Mouse (Mus musculus) brown adipose tissue, adult 24 weeks (tissue): ENCODE results near the gene Pcca. TPM values are rescaled to one million over a fixed set of nuclear protein-coding genes. Genes with fewer than 3 reads are reported as not detected.

Experiments used
- H3K27ac ChIP-seq: fragments of 200-500 bp; replicated peaks from 2 replicates; pipeline ENCODE4 v1.5.1; 2012; ENCODE audit warnings: low read depth, mild to moderate bottlenecking, low read length
- H3K4me1 ChIP-seq: fragments of 200-500 bp; 2 replicates; pipeline ENCODE4 v1.6.1; 2012; ENCODE audit warnings: low read length, mixed read lengths; ENCODE audit not compliant: control insufficient read depth, insufficient read depth, insufficient read length
- H3K4me3 ChIP-seq: fragments of 200-500 bp; 2 replicates; pipeline ENCODE4 v1.5.1; 2012; ENCODE audit warnings: low read depth, mild to moderate bottlenecking, low read length, moderate library complexity; ENCODE audit not compliant: insufficient read depth
- polyA plus RNA-seq: library from polyadenylated mRNA; stranded (reverse); fragments of >200 nt; gene quantifications from 2 replicates; pipeline ENCODE4 v1.2.4, GENCODE M21; 2012; ENCODE audit not compliant: missing spikeins, insufficient read depth, insufficient read length

Pcca gene
- polyA plus RNA-seq, 1 experiment = 349 TPM

DNA sequence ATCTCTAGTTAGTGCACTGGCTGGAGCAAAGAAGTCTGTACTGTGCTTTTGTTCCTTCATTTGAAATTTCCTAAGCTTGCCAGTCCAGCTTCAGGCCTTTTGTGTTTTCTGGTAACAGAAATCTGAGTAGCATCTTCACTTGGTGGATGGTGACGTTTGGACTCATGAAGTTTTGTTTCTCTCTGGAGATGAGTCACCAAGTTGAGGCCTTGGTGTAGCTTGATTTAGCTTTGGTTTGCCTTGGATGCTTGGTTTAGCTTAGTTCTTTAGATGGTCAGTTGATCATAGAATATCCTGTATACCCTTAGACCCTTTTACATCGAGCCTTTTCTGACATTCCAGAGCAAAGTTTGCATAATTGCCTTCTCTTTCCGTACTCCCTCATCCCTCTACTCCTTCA, 141.5 kb downstream of the Pcca start:
- H3K4me3 ChIP-seq = no peak overlapping the region
- H3K4me1 ChIP-seq = no peaks in the 10 kb centered on the region
- no peak overlapping the region for H3K27ac ChIP-seq

DNA sequence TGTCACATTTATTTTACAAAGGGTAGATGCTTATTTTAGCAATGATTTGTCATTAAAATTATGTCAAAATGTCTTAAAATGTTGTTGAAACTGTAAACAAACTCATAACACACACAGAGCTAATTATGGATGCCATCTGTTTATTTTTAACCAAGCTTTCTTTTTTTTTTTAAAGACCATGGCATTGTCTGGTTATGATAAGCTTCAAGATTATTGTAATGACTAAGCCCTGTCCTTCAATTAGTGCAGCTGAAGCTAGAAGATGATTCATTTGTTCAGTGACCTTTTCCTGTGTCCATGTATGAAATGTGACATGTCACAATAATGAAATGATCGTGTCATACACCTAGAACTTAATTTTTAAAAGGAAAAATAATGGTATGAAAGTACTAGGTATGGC, 149.5 kb downstream of the Pcca start:
- H3K4me1 ChIP-seq = no peaks in the 10 kb centered on the region
- H3K4me3 ChIP-seq = no peak overlapping the region
- no peak overlapping the region for H3K27ac ChIP-seq

DNA sequence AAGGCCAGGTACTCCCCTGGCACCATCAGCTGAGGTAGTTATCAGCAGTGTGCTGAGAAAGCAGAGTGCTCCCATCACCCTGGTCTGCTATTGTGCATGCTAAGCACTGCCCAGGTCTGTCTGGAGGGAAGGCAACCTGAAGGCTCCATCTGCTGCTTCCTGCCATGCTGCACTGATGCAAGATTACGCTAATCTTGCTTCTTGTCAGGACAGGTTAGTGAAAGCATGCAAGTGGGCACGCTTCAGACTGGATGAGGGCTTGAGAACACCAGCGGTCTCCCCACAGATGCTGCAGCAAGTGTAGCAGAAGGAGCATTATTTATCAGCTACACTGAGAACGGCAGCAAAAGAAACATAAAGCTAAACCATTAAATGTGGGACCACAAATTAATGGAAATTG, 150.1 kb downstream of the Pcca start:
- Histone ChIP-seq H3K27ac (no peak overlapping the region), H3K4me1 (no peaks in the 10 kb centered on the region), H3K4me3 (no peak overlapping the region)

DNA sequence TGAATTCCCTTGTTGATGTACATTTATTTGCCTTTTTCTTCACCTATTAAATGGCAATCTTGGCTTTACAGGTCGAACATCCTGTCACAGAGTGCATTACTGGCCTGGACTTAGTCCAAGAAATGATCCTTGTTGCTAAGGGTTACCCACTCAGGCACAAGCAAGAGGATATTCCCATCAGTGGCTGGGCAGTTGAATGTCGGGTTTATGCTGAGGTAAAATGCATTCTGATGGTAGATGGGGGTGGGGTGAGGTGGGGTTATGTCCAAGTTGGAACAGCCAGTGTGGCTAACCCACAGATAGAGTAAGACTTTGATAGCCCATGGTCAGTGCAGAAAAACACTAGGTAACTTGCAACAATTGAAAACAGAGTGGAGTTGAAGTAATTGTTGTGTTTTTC, 150.7 kb downstream of the Pcca start:
- H3K4me1 ChIP-seq = no peaks in the 10 kb centered on the region
- no peak overlapping the region for H3K4me3 ChIP-seq
- no peak overlapping the region for H3K27ac ChIP-seq

DNA sequence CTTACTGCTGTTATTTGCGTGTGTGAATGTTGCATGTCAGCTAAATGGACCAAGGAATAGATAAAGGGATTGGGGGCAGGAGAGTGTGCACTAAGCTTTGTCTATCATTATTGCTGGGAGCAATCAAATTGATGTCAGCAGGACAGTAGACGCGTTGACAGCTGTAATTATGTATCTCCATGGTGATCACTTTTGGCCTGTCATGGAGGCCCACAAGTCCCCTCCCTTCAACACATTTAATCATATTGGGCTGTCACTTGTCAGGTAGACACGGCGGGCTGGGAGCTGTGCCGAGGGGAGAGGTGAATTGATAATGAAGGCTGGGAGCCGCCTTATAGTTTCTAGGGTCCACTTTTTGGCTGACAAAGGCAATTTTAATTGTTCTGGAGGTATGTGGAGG, 153.3 kb downstream of the Pcca start:
- H3K27ac ChIP-seq = no peak overlapping the region
- no peaks in the 10 kb centered on the region for H3K4me1 ChIP-seq
- no peak overlapping the region for H3K4me3 ChIP-seq

DNA sequence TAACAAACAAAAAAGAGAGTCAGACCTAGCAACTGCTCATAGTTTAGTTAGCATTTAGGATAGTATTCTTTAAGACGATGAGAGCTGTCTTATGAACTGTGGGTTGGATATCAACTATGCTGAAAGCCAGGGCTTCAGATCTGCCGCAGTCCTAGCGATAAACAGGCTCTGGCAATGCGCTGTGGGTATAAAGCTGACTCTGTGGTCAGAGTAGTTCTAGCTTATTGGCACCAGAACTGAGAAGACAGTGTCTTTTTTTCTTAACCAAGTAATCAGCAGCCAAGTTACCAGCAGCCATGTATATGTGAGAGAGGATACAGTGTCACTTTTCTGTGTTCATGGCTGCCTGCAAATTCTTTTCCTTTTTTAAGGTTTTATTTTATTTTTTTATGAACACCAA, 154.3 kb downstream of the Pcca start:
- Histone ChIP-seq H3K27ac (no peak overlapping the region), H3K4me3 (no peak overlapping the region), H3K4me1 (no peaks in the 10 kb centered on the region)

DNA sequence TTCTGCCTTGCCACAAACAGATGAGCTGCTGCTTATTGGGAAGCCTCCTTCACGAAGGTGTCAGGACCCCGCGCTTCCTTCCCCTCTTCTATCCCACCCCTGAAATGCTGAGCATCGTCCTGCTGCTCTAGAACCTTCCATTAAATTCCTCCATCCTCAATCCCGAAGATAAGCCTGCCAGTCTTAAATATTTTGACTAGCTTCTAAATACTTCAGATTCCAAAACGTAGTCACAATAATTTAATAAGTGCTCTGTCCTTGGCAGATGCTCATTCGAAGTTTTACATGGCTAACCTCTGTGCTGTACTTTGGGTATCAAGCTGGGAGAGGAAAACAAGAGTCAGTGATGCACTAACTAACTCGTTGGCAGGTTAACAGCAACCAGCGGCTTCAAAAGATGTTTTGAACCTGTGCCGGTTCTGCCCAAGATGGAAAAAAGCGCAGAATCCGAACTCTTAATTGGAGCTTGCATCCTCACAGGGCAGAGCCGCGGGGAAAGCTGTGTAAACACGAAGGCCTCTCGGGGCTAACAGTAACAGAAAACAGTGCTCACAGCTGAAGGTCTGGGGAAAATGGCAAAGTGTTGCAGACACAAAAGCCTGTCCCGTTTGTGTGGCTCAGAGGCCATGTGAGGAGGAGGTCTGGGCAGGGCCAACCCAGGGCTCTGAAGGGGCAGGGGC, 155.2 kb downstream of the Pcca start:
- H3K4me3 ChIP-seq = no peak overlapping the region
- no peaks in the 10 kb centered on the region for H3K4me1 ChIP-seq
- H3K27ac ChIP-seq = no peak overlapping the region

DNA sequence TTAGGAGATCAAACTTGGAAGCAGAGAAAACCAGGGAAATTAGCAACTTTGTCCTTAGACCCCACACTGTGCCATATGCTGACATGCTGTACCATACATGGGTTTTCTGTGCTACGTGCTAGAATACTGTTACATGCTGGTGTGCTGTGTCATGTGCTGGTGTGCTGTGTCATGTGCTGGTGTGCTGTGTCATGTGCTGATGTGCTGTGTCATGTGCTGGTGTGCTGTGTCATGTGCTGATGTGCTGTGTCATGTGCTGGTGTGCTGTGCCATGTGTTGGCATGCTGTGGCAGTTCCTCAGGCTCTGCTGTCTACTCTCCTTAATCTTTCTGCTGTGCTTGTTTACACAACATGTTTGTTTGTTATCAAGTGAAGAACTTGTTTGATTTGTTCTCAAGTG, 157.4 kb downstream of the Pcca start:
- H3K4me1 ChIP-seq = no peaks in the 10 kb centered on the region
- H3K27ac ChIP-seq = no peak overlapping the region
- H3K4me3 ChIP-seq = no peak overlapping the region

DNA sequence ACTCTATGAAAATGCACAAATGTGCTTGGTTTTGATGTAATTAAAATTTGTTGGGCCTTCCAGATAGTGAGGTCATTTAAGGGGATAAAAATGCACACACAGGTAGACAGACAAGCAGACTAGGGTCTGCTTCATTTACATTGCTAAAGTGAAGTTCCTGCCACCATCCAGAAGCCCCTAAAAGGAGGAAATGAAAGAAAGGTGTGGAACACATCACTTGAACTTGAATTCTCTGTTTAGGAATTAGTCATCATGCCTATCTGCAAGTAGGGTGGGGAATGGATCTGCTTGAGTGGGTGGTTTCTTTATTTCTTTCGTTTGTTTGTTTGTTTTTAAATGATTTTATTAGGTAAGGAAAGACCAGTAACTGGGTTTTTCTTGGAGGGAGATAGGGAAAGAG, 166.2 kb downstream of the Pcca start:
- H3K4me3 ChIP-seq = no peak overlapping the region
- no peak overlapping the region for H3K27ac ChIP-seq
- H3K4me1 ChIP-seq = no peaks in the 10 kb centered on the region

DNA sequence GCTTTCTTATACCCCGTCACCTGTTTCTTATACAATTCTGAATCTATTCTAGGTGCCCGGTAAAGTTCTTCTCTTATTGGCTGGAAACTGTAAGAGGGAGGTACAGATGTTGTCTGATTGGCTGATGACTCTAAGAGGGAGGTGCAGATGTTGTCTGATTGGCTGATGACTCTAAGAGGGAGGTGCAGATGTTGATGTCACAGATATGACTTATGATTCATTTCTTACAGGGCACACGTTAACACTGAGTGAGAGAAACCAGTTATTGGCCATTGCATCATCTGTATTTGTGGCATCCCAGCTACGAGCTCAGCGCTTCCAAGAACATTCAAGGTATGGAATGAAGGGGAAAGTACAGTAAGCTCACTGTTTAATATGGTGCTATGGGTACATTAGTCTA, 179.7 kb downstream of the Pcca start:
- H3K4me1 ChIP-seq = no peaks in the 10 kb centered on the region
- H3K4me3 ChIP-seq = no peak overlapping the region
- H3K27ac ChIP-seq = no peak overlapping the region

DNA sequence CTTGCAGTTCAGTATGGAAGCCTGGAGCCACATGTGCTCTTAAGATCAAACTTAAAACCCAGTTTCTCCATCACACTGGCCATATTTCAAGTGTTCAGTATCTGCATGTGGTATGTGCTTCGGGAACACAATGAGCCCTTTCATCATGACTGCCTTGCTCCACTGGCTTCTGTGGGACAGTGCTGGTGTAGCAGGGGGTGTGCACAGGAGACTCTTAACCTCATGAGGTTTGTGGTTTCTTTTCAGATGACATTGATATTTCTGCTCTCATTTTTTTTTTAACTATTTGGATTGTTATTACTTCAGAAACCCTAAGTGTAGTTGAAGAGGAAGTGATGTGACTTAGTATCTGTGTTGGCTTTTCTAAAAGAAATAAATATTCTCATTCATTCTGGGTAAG, 180.8 kb downstream of the Pcca start:
- H3K4me3 ChIP-seq = no peak overlapping the region
- H3K4me1 ChIP-seq = peaks cover 3% of the 10 kb centered on the region; the same call in 1 of the 2 replicates
- no peak overlapping the region for H3K27ac ChIP-seq

DNA sequence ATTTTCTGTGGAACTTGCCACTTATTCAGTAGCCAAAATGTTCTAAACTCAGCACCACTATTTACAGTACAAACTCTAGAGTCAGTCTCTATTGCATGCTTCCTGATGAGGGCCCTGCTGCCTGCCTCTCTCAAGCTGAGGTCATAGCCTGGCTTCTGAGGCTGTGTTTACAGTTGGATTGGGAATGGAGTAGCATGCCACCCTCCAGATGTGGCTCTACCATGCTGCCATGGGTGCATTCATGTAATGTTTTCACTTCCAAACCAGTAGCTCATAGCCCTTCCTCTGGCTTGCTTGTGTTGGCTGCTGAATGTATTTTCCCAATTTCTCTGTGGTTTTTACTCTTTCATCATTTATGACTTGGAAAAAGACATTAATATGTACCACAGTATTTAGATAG, 181.9 kb downstream of the Pcca start:
- Histone ChIP-seq H3K4me1 (peaks cover 3% of the 10 kb centered on the region; the same call in 1 of the 2 replicates), H3K4me3 (no peak overlapping the region), H3K27ac (no peak overlapping the region)

DNA sequence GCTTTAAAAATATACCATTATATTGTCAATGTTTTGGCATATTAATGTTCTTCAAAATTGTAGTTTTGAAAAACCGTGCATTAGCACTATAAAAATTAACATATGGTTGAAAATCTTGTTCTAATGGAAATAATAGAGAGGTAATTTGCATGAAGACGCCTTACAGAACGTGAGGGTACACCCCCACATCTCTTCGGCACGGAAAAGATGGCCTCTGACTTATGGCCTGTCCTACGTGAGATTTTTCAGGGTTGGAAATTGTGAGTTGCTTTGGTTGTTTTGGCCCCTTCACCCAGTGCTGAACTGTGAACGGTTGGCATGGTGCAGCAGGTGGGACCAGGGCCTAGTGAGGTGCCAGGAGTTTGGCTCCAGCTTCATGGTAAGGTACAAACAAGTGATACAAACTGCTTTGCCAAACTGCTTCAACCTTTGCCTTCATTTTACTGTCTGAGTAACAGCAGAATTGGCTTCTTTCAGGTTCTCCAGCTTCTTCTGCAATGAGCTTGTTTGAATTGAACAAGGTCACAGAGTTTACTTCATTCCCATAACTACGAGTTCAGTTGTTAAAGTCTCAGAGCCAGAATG, 185.5 kb downstream of the Pcca start:
- H3K4me3 ChIP-seq = no peak overlapping the region
- H3K4me1 ChIP-seq = peaks cover 3% of the 10 kb centered on the region
- peak overlapping the region; percentile 34 for H3K27ac ChIP-seq

DNA sequence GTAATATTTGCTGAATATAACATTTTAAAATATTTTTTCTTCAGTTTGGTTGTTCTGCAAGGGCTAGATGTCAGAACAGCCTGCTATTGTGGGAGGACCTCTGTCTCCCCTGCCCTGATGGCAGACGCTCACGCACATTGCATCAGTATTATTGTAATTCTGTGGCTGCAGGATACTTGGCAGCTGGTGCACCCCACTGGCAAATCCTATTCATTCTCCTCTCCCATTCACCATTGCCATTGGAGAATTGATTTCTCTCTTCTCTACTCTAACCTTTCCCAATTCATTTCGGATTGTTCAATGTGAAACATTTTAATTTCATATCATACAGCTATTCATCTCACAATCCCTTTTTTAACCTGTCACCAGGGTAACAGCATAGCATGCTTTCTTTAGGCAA, 186.9 kb downstream of the Pcca start:
- peaks cover 3% of the 10 kb centered on the region for H3K4me1 ChIP-seq
- no peak overlapping the region for H3K27ac ChIP-seq
- no peak overlapping the region for H3K4me3 ChIP-seq

DNA sequence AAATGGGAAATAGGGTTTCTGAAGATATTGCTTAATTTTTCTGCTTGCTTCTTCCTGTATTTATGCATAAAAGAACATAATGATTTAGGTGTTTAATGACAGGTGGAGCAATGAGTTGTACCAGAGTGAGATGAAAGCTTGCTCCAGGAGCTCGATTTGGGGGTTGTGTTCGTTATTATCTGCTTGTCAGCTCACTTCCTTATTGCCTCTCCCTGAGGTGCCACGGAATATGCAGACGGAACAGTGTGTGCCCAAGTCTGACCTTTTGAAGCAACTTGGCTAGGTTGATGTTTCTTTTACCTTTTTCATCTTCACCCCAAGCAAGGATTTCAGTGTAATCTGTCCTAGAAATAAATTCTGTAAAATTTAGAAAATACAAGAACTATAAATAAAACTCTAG, 187.6 kb downstream of the Pcca start:
- no peak overlapping the region for H3K27ac ChIP-seq
- H3K4me1 ChIP-seq = peaks cover 3% of the 10 kb centered on the region
- H3K4me3 ChIP-seq = no peak overlapping the region

DNA sequence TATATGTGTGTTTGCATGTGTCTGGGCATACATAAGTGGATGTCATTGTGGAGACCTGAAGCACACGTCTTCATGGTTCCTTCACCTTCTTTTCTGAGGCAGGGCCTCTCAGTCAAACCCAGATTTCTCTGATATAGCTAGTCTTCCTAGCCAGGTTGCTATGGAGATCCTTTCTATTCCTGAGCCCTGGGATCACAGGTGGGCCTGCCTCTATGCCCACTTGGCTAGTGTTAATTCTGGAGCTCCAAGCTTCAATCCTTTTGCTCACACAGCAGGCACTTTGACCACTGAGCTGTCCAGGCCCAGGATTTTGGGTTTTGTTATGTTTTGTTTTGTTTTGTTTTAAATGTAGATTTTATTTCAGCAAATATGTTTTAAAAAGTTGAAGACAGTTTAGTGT, 192.3 kb downstream of the Pcca start:
- no peak overlapping the region for H3K27ac ChIP-seq
- H3K4me1 ChIP-seq = no peaks in the 10 kb centered on the region; the same call in 1 of the 2 replicates
- no peak overlapping the region for H3K4me3 ChIP-seq
